Mouse (Mus musculus): ENCODE results near the gene Csrp3. TPM values are rescaled to one million over a fixed set of nuclear protein-coding genes. Genes with fewer than 3 reads are reported as not detected.

The Csrp3 gene
- polyA plus RNA-seq, 1 experiment from 2014 or later, result not detected

- H3K27ac ChIP-seq, result no peak overlapping the region
Measured at GRCm38 (mm10) chr7:48853496-48853895, 5.7 kb upstream of the Csrp3 start.

DNA sequence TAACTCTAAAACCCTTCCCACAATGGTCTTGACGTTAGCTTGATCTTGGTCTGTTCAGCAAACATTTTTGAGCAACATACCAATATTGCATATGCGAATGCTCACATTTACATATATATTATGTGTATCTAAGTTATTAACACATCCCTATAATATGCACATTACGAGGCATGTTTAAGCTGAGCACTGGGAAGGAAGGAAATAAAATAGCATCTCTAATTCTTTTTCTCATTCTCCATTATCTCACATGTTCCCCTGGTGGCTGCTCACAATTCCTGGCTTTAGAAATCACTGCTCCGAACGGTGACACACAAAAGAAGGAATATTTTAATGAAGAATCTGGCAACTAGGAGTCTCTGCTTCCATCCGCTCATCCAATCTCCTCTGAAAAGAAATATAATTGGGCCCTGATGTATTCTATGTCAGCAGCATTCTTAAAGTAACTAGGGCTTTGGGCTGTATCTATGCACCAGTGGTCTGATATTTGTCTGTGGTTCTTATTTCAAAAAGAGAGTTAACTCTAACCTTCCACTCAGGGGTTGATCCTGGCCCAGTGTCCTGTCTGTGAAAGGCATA is 3.8 kb upstream of the Csrp3 start:
- H3K36me3 ChIP-seq (ENCODE audit: inconsistent target), result no peaks in the 10 kb centered on the region
- no peak overlapping the region for H3K4me3 ChIP-seq (ENCODE audit: inconsistent target)
- no peaks in the 10 kb centered on the region for H3K79me2 ChIP-seq (ENCODE audit: inconsistent target)
- no peak overlapping the region for H3K27ac ChIP-seq
- WGBS (ENCODE audit: missing documents), result 94% methylated on average over 6 of the region's 6 CpGs

More at GRCm38 (mm10) chr7:48853496-48853895, 5.7 kb upstream of the Csrp3 start:
- no peaks in the 10 kb centered on the region for H3K79me2 ChIP-seq (ENCODE audit: inconsistent target)
- no peak overlapping the region for H3K4me3 ChIP-seq (ENCODE audit: inconsistent target)
- 95% methylated on average over 13 of the region's 13 CpGs for WGBS (ENCODE audit: missing documents)
- no peaks in the 10 kb centered on the region for H3K36me3 ChIP-seq (ENCODE audit: inconsistent target)

DNA sequence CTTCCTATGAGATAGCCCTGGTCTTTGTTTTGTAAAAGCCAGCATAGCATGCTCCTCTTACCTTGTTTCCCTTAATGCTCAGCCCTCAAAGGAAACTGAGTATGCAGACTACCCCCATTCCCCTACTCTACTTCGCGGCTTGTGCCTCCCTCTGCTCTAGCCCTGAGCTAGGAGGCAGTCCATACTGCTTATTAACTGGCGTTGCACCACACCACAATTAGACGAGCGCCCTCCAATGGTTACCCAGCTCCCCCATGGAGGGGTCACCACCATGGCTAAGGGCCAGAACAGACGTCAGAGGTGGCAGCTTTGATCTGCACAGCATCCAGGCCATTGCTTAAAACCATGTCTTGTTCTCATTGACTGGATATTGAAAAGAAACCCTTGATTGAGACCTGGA is 1.1 kb downstream of the Csrp3 start:
- H3K4me3 ChIP-seq (ENCODE audit: inconsistent target), result no peak overlapping the region
- WGBS (ENCODE audit: missing documents), result 75% methylated on average over 6 of the region's 6 CpGs
- H3K36me3 ChIP-seq (ENCODE audit: inconsistent target), result no peaks in the 10 kb centered on the region
- H3K27ac ChIP-seq, result no peak overlapping the region
- no peaks in the 10 kb centered on the region for H3K79me2 ChIP-seq (ENCODE audit: inconsistent target)

GRCm38 (mm10) chr7:48845213-48845973 is 2.4 kb downstream of the Csrp3 start:
- Histone ChIP-seq H3K79me2 (ENCODE audit: inconsistent target) (no peaks in the 10 kb centered on the region), H3K4me3 (ENCODE audit: inconsistent target) (no peak overlapping the region), H3K36me3 (ENCODE audit: inconsistent target) (no peaks in the 10 kb centered on the region), H3K27ac (no peak overlapping the region)
- 99% methylated on average over 12 of the region's 12 CpGs for WGBS (ENCODE audit: missing documents)

DNA sequence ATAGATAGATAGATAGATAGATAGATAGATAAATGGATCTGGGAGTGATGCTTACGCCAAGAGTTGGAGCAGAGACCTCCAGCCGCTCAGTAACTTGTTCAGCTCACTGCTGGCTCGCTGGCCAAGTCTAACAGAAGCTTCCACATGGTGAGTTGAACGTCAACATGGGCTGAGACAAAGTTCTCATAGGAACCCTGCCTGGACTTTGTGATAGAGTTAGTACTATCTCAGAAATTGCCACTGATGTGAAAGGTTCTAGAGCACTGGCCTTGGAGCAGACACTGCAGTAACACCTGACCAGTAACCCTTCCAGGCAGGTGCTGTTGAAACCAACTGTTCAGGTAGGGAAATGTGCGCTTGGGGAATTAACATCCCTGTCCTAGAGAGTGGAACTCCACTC is 4.3 kb downstream of the Csrp3 start:
- 94% methylated on average over 5 of the region's 5 CpGs for WGBS (ENCODE audit: missing documents)
- no peaks in the 10 kb centered on the region for H3K79me2 ChIP-seq (ENCODE audit: inconsistent target)
- H3K36me3 ChIP-seq (ENCODE audit: inconsistent target), result no peaks in the 10 kb centered on the region
- no peak overlapping the region for H3K4me3 ChIP-seq (ENCODE audit: inconsistent target)
- H3K27ac ChIP-seq, result no peak overlapping the region

- H3K36me3 ChIP-seq (ENCODE audit: inconsistent target), result no peaks in the 10 kb centered on the region
- H3K27ac ChIP-seq, result no peak overlapping the region
- no peaks in the 10 kb centered on the region for H3K79me2 ChIP-seq (ENCODE audit: inconsistent target)
- H3K4me3 ChIP-seq (ENCODE audit: inconsistent target), result no peak overlapping the region
- 93% methylated on average over 3 of the region's 3 CpGs for WGBS (ENCODE audit: missing documents)
Measured at GRCm38 (mm10) chr7:48842353-48842752, 5.5 kb downstream of the Csrp3 start.

DNA sequence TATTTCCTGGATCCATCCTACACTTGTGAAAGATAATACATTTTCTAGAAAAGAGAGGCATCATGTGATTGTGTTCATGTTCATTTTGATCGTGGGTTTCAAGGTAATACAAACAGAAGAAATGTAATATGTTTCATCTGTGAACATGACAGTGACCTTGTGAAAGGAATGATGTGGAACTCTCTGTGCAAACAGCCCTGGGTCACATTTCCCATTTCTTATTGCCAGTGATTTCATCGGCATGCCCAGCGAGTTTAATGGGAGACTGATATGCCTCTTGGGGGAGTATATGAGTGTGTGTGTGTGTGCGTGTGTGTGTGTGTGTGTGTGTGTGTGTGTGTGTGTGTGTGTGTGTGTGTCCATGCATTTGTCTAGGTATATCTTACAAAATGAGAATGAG is 6.3 kb downstream of the Csrp3 start:
- no peaks in the 10 kb centered on the region for H3K36me3 ChIP-seq (ENCODE audit: inconsistent target)
- no peak overlapping the region for H3K27ac ChIP-seq
- no peaks in the 10 kb centered on the region for H3K79me2 ChIP-seq (ENCODE audit: inconsistent target)
- no peak overlapping the region for H3K4me3 ChIP-seq (ENCODE audit: inconsistent target)
- WGBS (ENCODE audit: missing documents), result 91% methylated on average over 4 of the region's 4 CpGs

DNA sequence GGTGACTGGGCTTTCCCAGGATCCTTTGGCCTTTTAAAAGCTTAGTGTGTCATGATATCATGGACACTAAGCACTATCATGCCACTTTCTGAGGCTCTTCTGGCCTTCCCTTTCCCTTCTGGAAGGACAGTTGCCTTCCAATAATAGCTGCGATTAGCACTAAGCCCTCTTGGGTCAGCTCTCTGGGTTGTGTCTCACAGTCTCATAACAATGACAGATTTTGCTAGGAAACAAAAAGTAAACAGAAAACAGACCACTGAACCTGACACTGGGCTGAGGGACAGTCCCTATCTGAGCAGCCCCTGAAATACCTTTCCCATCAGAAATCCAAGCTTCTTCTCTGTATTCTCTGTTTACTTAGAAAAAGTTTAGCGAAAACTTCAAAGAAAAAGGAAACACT is 7.3 kb downstream of the Csrp3 start:
- whole genome bisulfite sequencing (ENCODE audit: missing documents), result 88% methylated on average over 2 of the region's 2 CpGs
- H3K4me3 ChIP-seq (ENCODE audit: inconsistent target), result no peak overlapping the region
- no peaks in the 10 kb centered on the region for H3K36me3 ChIP-seq (ENCODE audit: inconsistent target)
- no peaks in the 10 kb centered on the region for H3K79me2 ChIP-seq (ENCODE audit: inconsistent target)
- no peak overlapping the region for H3K27ac ChIP-seq

GRCm38 (mm10) chr7:48838434-48838833 is 9.4 kb downstream of the Csrp3 start:
- 62% methylated on average over 2 of the region's 2 CpGs for WGBS (ENCODE audit: missing documents)
- Histone ChIP-seq H3K79me2 (ENCODE audit: inconsistent target) (no peaks in the 10 kb centered on the region), H3K27ac (no peak overlapping the region), H3K36me3 (ENCODE audit: inconsistent target) (no peaks in the 10 kb centered on the region), H3K4me3 (ENCODE audit: inconsistent target) (no peak overlapping the region)

GRCm38 (mm10) chr7:48836949-48837348 is 10.9 kb downstream of the Csrp3 start:
- H3K27ac ChIP-seq, result no peak overlapping the region
- H3K4me3 ChIP-seq (ENCODE audit: inconsistent target), result no peak overlapping the region
- no peaks in the 10 kb centered on the region for H3K79me2 ChIP-seq (ENCODE audit: inconsistent target)
- WGBS (ENCODE audit: missing documents), result 21% methylated on average over 5 of the region's 6 CpGs
- no peaks in the 10 kb centered on the region for H3K36me3 ChIP-seq (ENCODE audit: inconsistent target)

GRCm38 (mm10) chr7:48834989-48835626 is 12.7 kb downstream of the Csrp3 start:
- Histone ChIP-seq H3K4me3 (ENCODE audit: inconsistent target) (no peak overlapping the region), H3K79me2 (ENCODE audit: inconsistent target) (no peaks in the 10 kb centered on the region), H3K36me3 (ENCODE audit: inconsistent target) (no peaks in the 10 kb centered on the region), H3K27ac (no peak overlapping the region)
- 99% methylated on average over 12 of the region's 12 CpGs for WGBS (ENCODE audit: missing documents)

DNA sequence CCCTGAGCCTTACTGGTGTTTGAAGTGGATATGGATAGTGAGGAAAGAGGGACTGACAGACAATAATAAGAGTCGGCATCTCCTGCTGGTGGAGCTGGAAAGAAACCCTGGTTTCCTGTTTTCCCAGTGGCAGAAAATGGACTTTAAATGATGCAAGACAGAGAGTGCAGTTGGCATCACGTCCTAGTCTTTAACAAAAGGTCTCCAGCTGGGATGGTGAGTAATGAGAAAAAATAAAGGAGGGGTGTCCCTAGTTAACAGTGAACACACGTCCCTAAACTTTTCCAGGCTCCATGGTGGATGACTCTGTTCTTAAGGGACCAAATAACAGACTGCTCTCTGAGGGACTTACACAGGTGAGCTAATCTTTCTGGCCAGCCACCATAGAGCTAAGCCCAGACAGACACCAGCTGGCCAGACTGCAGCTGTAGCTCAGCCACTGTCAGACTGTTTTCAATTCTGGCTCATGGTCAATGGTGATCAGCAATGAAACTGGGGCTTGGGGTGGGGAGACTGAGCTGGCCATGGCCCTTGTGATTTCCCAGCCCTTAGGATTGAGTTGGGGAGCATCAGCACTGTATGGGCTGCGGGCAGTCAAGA is 13.4 kb downstream of the Csrp3 start:
- Histone ChIP-seq H3K36me3 (ENCODE audit: inconsistent target) (no peaks in the 10 kb centered on the region), H3K4me3 (ENCODE audit: inconsistent target) (no peak overlapping the region), H3K79me2 (ENCODE audit: inconsistent target) (no peaks in the 10 kb centered on the region), H3K27ac (no peak overlapping the region)
- 89% methylated on average over 4 of the region's 4 CpGs for WGBS (ENCODE audit: missing documents)

DNA sequence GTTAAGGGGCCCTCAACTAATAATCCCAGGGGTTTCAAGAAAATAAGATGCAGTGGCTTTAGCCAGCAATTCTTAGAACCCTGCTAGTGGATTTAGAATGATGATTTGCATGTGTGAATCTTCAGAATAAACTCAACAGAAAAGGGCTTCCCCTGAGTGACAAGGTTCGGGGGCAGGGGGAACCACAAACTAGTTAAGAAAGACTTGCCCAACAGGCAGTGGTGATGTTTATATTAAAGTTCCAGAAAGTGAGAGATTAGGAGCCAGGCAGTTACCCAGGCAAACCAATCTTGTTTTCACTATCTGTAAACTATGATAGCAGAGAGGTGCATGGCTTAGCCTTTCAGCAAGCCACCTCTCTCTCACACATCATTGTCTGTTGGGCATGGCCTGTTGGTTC is 15.1 kb downstream of the Csrp3 start:
- Histone ChIP-seq H3K4me3 (ENCODE audit: inconsistent target) (no peak overlapping the region), H3K27ac (no peak overlapping the region)
- WGBS (ENCODE audit: missing documents), result 45% methylated on average over 1 of the region's 1 CpGs

DNA sequence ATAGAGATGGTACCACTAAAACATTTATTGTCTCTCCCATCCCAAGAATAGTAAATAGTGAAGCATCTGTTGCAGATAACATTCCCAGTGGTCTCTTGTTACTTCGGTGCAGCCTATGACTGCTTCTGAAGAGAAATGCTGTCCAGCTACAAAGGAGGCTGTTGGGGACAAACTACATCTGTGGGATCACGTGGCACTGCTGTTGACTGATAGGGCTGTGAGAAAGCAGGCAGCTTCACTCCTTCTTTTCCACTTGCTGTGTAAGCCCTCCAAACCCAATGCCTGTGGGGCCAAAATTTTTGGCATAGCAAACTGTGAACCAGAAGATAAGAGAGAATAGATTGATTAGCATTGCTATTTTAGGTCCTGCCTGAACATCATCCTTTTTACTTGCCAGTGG is 17.4 kb downstream of the Csrp3 start:
- H3K36me3 ChIP-seq (ENCODE audit: inconsistent target), result peaks cover 23% of the 10 kb centered on the region
- 100% methylated on average over 2 of the region's 2 CpGs for WGBS (ENCODE audit: missing documents)
- H3K79me2 ChIP-seq (ENCODE audit: inconsistent target), result no peaks in the 10 kb centered on the region
- no peak overlapping the region for H3K27ac ChIP-seq
- H3K4me3 ChIP-seq (ENCODE audit: inconsistent target), result no peak overlapping the region

More for the DNA sequence above, 15.1 kb downstream of the Csrp3 start:
- no peaks in the 10 kb centered on the region for H3K79me2 ChIP-seq (ENCODE audit: inconsistent target)
- peaks cover 2% of the 10 kb centered on the region; the same call in 1 of the 2 replicates for H3K36me3 ChIP-seq (ENCODE audit: inconsistent target)

Data from macrophage (primary cell).